Mouse (Mus musculus): ENCODE data around the gene Spock2.

The Spock2 gene

DNA sequence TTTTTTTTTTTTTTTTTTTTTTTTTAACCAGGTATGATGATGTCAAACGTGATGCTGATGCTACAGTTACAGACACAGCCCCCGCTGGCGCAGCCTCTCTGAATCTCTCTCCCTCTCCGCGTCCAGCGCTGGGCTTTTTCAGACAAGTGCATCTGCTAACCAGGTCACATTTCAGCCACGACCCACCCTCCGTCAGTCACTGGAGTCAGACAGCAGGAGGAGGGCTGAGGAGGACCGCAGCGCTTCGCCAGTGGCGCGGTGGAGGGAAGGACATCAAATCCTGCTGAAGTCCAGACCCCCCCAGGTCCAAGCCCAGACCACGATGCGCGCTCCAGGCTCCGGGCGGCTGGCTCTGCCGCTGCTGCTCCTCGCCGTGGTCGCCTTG, at the start of gene Spock2:
Spock2 (plus strand) TSS at position 74 of the 385 bp plus-strand sequence.
- DNase-seq: peak; percentile 75

GRCm38 (mm10) chr10:60062173-60062572, 43.8 kb upstream of the Spock2 start:
- DNase-seq: no peak

DNA sequence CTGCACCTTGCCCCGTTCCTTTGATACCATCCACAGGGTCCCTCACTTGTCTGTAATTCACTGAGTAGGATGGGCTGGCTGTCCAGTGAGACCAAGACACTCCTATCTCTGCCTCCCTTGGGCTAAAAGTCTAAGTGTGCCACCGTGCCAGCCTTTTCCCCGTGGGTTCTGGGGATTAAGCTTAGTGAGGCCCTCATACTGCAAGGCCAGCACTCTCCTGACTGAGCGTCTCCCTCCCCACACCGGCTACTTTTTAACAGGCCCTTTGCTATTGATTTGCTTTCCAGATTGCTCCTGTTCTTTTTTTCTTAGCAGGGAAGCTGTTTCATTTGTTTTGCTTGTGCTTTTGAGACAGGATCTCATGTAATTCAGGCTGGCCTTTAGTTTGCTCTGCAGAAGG, 43.1 kb upstream of the Spock2 start:
- no peak for DNase-seq

- no peak for DNase-seq
These were observed 39.5 kb upstream of the Spock2 start for GRCm38 (mm10) chr10:60066524-60066923.

- no peak for DNase-seq
These were observed 30.9 kb upstream of the Spock2 start for GRCm38 (mm10) chr10:60075159-60075558.

- DNase-seq: no peak
These were observed 28.8 kb upstream of the Spock2 start for GRCm38 (mm10) chr10:60077226-60077625.

GRCm38 (mm10) chr10:60077736-60078560, 28.1 kb upstream of the Spock2 start:
- no peak for DNase-seq

DNA sequence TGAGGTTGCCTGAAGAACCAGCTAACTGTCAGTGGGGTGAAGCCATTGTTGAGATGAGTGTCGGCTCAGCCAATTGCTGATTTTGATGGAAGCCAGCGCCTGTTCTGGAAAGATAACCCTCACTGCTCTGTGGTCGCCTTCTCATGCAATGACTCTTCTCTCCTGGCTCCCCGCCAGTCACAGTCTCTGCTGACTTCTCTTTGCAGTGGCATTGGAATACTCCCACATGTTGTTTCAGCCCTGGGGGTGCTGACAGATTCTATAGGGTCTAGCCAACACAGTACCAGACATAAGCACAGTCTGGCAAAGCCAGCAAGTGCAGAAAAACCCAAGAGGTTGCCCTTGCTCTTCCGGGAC, 27.5 kb upstream of the Spock2 start:
- no peak for DNase-seq

- no peak for DNase-seq
These were observed 25.8 kb upstream of the Spock2 start for GRCm38 (mm10) chr10:60080171-60080570.

- no peak for DNase-seq
These were observed 25.4 kb upstream of the Spock2 start for GRCm38 (mm10) chr10:60080601-60080981.

- DNase-seq: peak; percentile 26
These were observed 24.8 kb upstream of the Spock2 start for GRCm38 (mm10) chr10:60080982-60081825.

GRCm38 (mm10) chr10:60081905-60082304, 24.1 kb upstream of the Spock2 start:
- DNase-seq: no peak

GRCm38 (mm10) chr10:60084065-60084464, 22.0 kb upstream of the Spock2 start:
- DNase-seq: peak; percentile 38

GRCm38 (mm10) chr10:60092311-60092710, 13.7 kb upstream of the Spock2 start:
- no peak for DNase-seq

DNA sequence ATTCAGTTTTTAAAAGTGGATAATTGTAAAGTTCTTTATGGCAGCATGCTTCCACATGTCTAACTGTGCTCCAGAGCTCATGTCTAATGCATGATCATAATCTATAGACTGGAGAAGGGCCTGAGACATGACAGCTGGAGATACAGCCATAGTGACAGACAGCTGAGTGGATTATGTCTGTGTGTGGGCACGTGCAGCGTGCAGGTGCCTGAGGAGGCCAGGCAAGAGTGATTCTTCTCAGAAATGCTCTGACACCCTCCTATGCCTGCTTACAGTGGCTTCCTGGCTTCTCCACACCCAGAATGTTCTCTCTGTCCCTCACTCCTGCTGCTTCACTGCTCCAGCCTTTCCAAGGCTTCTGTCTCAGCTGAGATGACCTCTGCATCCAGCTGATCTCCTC, 12.3 kb upstream of the Spock2 start:
- DNase-seq: no peak

DNA sequence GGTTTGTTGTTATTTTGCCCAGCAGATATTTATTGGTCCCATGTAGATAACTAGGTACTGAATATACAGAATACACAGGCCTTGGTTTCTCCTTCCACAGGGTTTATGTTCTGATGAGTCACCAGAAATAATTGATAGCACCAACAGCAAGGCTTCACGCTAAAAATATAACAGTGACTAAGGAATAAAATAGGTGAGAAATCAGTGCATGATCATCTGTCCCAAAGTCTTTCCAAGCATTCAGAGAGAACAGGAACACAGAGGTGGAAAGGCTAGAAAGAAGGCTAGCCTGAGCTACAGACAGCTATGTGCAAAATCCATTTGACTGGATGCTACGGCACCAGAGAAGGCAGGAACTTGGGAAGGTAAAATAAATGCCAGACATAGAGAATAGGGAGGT, 10.5 kb upstream of the Spock2 start:
- DNase-seq: no peak

GRCm38 (mm10) chr10:60096302-60096701, 9.7 kb upstream of the Spock2 start:
- DNase-seq: no peak

DNA sequence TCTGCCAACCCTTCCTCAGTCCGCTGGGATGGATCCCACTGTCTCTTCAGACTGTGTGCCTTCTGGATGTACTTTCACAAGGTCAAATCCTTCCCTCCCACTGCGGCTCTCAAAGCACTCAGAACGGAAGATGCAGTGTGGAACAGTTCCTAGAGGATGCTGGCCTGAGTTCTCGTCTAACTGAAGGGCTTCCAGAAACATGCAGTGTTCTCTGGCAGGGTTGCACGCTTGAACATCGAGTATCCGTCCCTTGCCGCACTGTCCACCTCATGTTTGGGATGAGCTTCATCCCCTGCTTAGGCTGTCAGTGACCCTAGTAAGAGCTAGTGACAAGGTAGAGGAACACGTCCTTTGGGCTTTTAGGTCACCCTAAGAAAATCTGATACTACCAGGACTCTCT, 8.9 kb upstream of the Spock2 start:
- no peak for DNase-seq

- DNase-seq: no peak
These were observed 8.2 kb upstream of the Spock2 start for GRCm38 (mm10) chr10:60097774-60098173.

GRCm38 (mm10) chr10:60105391-60106145, 451 bp upstream of the Spock2 start:
- no peak for DNase-seq

- DNase-seq: peak; percentile 59
These were observed 640 bp downstream of the Spock2 start for GRCm38 (mm10) chr10:60106531-60107186.

- peak; percentile 74 for DNase-seq
These were observed 1.4 kb downstream of the Spock2 start for GRCm38 (mm10) chr10:60107448-60107847.

Data from cerebellum, adult 11 months (tissue).